Comparison of ENCODE assay signal across 8 mouse cellular contexts in the genomic region with DNA sequence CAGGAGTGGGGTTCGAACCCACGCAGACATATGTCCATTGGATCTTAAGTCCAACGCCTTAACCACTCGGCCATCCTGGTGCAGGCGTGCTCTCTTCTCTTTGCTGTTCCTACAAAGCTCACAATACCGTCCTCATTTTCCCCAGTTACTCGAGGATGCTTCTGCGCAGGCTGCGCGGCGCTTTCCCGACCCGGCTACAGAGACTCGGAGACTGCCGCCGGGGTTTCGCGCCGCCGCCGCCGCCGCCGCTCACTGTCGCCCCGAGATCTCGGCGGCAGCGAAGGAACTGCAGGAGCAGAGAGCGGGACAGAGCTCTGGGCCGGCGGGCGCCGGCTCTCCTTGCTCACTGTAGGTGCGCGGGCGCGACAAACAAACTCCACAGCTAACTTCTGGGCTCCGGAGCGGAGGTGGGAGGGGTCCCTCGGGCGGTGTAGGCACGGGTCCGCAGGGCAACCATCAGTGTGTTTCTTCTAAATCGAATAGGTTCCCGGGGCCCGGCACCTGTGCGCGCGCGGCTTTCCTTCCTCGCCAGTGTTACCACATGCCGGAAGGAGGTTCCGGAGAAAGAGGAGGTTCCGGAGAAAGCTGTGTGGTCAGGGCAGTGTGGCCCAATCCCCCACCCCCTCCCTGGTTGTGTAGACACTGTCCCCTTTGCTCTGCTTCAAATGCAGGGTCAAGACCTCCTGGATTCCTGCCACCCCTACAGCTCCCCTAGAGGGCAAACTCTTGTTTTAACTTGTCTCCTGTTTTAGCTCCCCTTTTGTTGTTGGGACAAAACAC. TPM values are rescaled to one million over a fixed set of nuclear protein-coding genes. Genes with fewer than 3 reads are reported as not detected.
DNase-seq lines count a peak whose midpoint lies in the region; ATAC-seq and TF ChIP-seq lines count a peak whose summit lies in the region.

No protein-coding gene starts in this region.

- H3K27me3 ChIP-seq in G1E (ENCODE audit: insufficient read depth, low read length), result no peaks in the 10 kb centered on the region
- no peaks in the 10 kb centered on the region for H3K27me3 ChIP-seq in forebrain, embryonic 16.5 days (replicated peaks; ENCODE audit: control insufficient read depth, insufficient read depth, low read length)
- no peaks in the 10 kb centered on the region for H3K27me3 ChIP-seq in lung, embryonic 14.5 days (ENCODE audit: insufficient read depth, low read length)
- no peaks in the 10 kb centered on the region for H3K27me3 ChIP-seq in thymus, adult 2 months (ENCODE audit: control insufficient read depth, insufficient read depth, low read length)

- WGBS in forebrain, embryonic 16.5 days, result under 1% methylated on average over 54 of the region's 55 CpGs
- WGBS in lung, embryonic 14.5 days, result under 1% methylated on average over 55 of the region's 55 CpGs
- under 1% methylated on average over 55 of the region's 55 CpGs for WGBS in olfactory bulb, adult 2 months
- under 1% methylated on average over 55 of the region's 55 CpGs for WGBS in thymus, adult 2 months

- H3K4me3 ChIP-seq in G1E (ENCODE audit: low read depth, low read length), result peak overlapping the region; percentile 79
- peak overlapping the region; percentile 62 for H3K4me3 ChIP-seq in forebrain, embryonic 16.5 days (replicated peaks; ENCODE audit: low read length)
- peak overlapping the region; percentile 71 for H3K4me3 ChIP-seq in layer of hippocampus, adult 2 months
- peak overlapping the region; percentile 71 for H3K4me3 ChIP-seq in lung, embryonic 14.5 days (ENCODE audit: low read depth, low read length)
- H3K4me3 ChIP-seq in olfactory bulb, adult 2 months (ENCODE audit: insufficient read depth, low read depth, low read length), result peak overlapping the region; percentile 94
- H3K4me3 ChIP-seq in thymus, adult 2 months (ENCODE audit: control insufficient read depth, insufficient read depth, low read length), result peak overlapping the region; percentile 88

- peak; percentile 69 for ATAC-seq in G1E (ENCODE audit: extremely low read depth, insufficient number of reproducible peaks, low FRiP score, poor library complexity, severe bottlenecking)
- peak; percentile 96 for ATAC-seq in forebrain, embryonic 16.5 days
- ATAC-seq in lung, embryonic 14.5 days (ENCODE audit: insufficient read depth), result peak; percentile 90

- H3K9me3 ChIP-seq in G1E (replicated peaks), result no peaks in the 10 kb centered on the region
- no peaks in the 10 kb centered on the region for H3K9me3 ChIP-seq in forebrain, embryonic 16.5 days (ENCODE audit: control insufficient read depth, low read length)
- no peaks in the 10 kb centered on the region for H3K9me3 ChIP-seq in lung, embryonic 14.5 days (ENCODE audit: low read depth, low read length)

- peak; percentile 79 for DNase-seq in G1E (ENCODE audit: low spot score)
- peak; percentile 91 to 97 for DNase-seq in cerebellum, adult 18-20 months
- DNase-seq in heart, postnatal 36 days, result peak; percentile 97 to 98
- peak; percentile 96 to 99 for DNase-seq in layer of hippocampus, adult 2 months (ENCODE audit: low spot score in 2 of 2)
- DNase-seq in lung, embryonic 14.5 days, result peak; percentile 99
- DNase-seq in thymus, adult 2 months, result peak; percentile 86

- intact Hi-C loops in heart, postnatal 36 days (cut with DNase I), result loop anchor here (2.0 to 5.0 kb wide), 4 partner anchors 54 to 185 kb away; partner anchors contain the start of gene Utrn

- H3K27ac ChIP-seq in forebrain, embryonic 16.5 days (ENCODE audit: low read length), result peak overlapping the region; percentile 69
- H3K27ac ChIP-seq in layer of hippocampus, adult 2 months, result peak overlapping the region; percentile 84
- H3K27ac ChIP-seq in lung, embryonic 14.5 days (ENCODE audit: low read depth), result peak overlapping the region; percentile 92
- peak overlapping the region; percentile 27 for H3K27ac ChIP-seq in olfactory bulb, adult 2 months (ENCODE audit: insufficient read depth, low read depth, low read length)
- peak overlapping the region; percentile 32; the same call in 1 of the 2 replicates for H3K27ac ChIP-seq in thymus, adult 2 months (ENCODE audit: control insufficient read depth, insufficient read depth, low read length)

- peak overlapping the region; percentile 63 for H3K9ac ChIP-seq in forebrain, embryonic 16.5 days (replicated peaks; ENCODE audit: low read depth, low read length)
- peak overlapping the region; percentile 64 for H3K9ac ChIP-seq in lung, embryonic 14.5 days

- H3K36me3 ChIP-seq in G1E (replicated peaks), result peaks cover 2% of the 10 kb centered on the region
- no peaks in the 10 kb centered on the region for H3K36me3 ChIP-seq in forebrain, embryonic 16.5 days (ENCODE audit: control insufficient read depth, insufficient read depth)
- no peaks in the 10 kb centered on the region for H3K36me3 ChIP-seq in lung, embryonic 14.5 days (ENCODE audit: insufficient read depth)
- H3K36me3 ChIP-seq in thymus, adult 2 months (ENCODE audit: control insufficient read depth, insufficient read depth, low read length), result no peaks in the 10 kb centered on the region

- peaks cover 25% of the 10 kb centered on the region for H3K4me1 ChIP-seq in G1E (ENCODE audit: insufficient read depth, low read depth, low read length)
- peaks cover 7% of the 10 kb centered on the region for H3K4me1 ChIP-seq in forebrain, embryonic 16.5 days (replicated peaks; ENCODE audit: control insufficient read depth, insufficient read depth, low read length)
- H3K4me1 ChIP-seq in lung, embryonic 14.5 days (ENCODE audit: insufficient read depth), result no peaks in the 10 kb centered on the region
- H3K4me1 ChIP-seq in olfactory bulb, adult 2 months (ENCODE audit: control insufficient read depth, insufficient read depth, low read length), result peaks cover 6% of the 10 kb centered on the region; the same call in 1 of the 2 replicates
- H3K4me1 ChIP-seq in thymus, adult 2 months (replicated peaks; ENCODE audit: control insufficient read depth, insufficient read depth, low read length), result peaks cover 11% of the 10 kb centered on the region

- peak; percentile 30; the same call in 1 of the 2 replicates for TF ChIP-seq CTCF in G1E (IDR thresholded peaks at IDR 0.05; ENCODE audit: low read depth, low read length)
- peak; percentile 59 for TF ChIP-seq CTCF in layer of hippocampus, adult 2 months (conservative IDR thresholded peaks at IDR 0.05)
- TF ChIP-seq CTCF in lung, embryonic 14.5 days (IDR thresholded peaks at IDR 0.05; ENCODE audit: low read depth), result peak; percentile 68
- TF ChIP-seq CTCF in olfactory bulb, adult 2 months (IDR thresholded peaks at IDR 0.05; ENCODE audit: insufficient read depth, low read depth, low read length), result peak; percentile 46; the same call in 1 of the 2 replicates
- TF ChIP-seq CTCF in thymus, adult 2 months (IDR thresholded peaks at IDR 0.05; ENCODE audit: borderline replicate concordance, control insufficient read depth, extremely low read depth, insufficient read depth, low read length, poor library complexity), result peak; percentile 76; the same call in 1 of the 2 replicates

- TF ChIP-seq POLR2A in olfactory bulb, adult 2 months (IDR thresholded peaks at IDR 0.05; ENCODE audit: insufficient read depth, low read depth, low read length), result no peak
- 0 out of 2 replicates have a peak, but pooled peaks have one; percentile 45 for TF ChIP-seq POLR2A in thymus, adult 2 months (IDR thresholded peaks at IDR 0.05; ENCODE audit: control insufficient read depth, extremely low read depth, insufficient read depth, low read length, poor library complexity)

- H3K4me2 ChIP-seq in forebrain, embryonic 16.5 days (ENCODE audit: low read length), result peak overlapping the region; percentile 74
- peak overlapping the region; percentile 70 for H3K4me2 ChIP-seq in lung, embryonic 14.5 days

RNA-seq across cellular contexts. Expression of gene Stx11, which starts 41.3 kb away (rescaled TPM):
- total RNA-seq in G1E (2014; fragmentation: Nextera tagmentation) (34.3 and 40.0 TPM in 2 replicates), G1E (2017) (25.4 and 28.4 TPM in 2 replicates)
- polyA plus RNA-seq in G1E (2012), result 13.3 and 13.8 TPM in 2 replicates
- 1.3 TPM in 2 replicates for polyA plus RNA-seq in forebrain, embryonic 16.5 days (2015; fragmentation: Nextera tagmentation; extraction: Ambion mirVana)
- total RNA-seq in heart, postnatal 36 days (2021), result 1 to 10 TPM; 1.3 to 2.2 TPM
- under 1 TPM; 0.07 to 0.33 TPM for total RNA-seq in layer of hippocampus, adult 2 months (2021)
- polyA plus RNA-seq in lung, embryonic 14.5 days (2014; fragmentation: Nextera tagmentation; extraction: Ambion mirVana), result 1.4 and 2.3 TPM in 2 replicates
- not detected in 2 replicates for polyA plus RNA-seq in olfactory bulb, adult 2 months (2012; ENCODE audit: insufficient read depth, insufficient read length, low replicate concordance, missing spikeins)
- polyA plus RNA-seq in thymus, adult 2 months (2012; rRNA removed), result 10.5 and 11.1 TPM in 2 replicates

RNA-seq across cellular contexts. Expression of gene Utrn, which starts 53.6 kb away (rescaled TPM):
- 115 and 132 TPM in 2 replicates for total RNA-seq in G1E (2014; fragmentation: Nextera tagmentation)
- total RNA-seq in G1E (2017), result 64.6 and 71.5 TPM in 2 replicates
- polyA plus RNA-seq in G1E (2012), result 6.1 and 9.4 TPM in 2 replicates
- 18.8 and 20.3 TPM in 2 replicates for polyA plus RNA-seq in forebrain, embryonic 16.5 days (2015; fragmentation: Nextera tagmentation; extraction: Ambion mirVana)
- total RNA-seq in heart, postnatal 36 days (2021), result 10 to 100 TPM; 65.5 to 73.0 TPM
- total RNA-seq in layer of hippocampus, adult 2 months (2021), result 10 to 100 TPM; 33.7 to 39.8 TPM
- polyA plus RNA-seq in lung, embryonic 14.5 days (2014; fragmentation: Nextera tagmentation; extraction: Ambion mirVana), result 66.1 and 67.9 TPM in 2 replicates
- polyA plus RNA-seq in olfactory bulb, adult 2 months (2012; ENCODE audit: insufficient read depth, insufficient read length, low replicate concordance, missing spikeins), result 52.2 and 80.1 TPM in 2 replicates
- polyA plus RNA-seq in thymus, adult 2 months (2012; rRNA removed), result 25.7 and 30.3 TPM in 2 replicates

Comparison
In these comparisons a context has a peak if more than half of its experiments do, and no peak if none do; other contexts are left out.
1. Peak in every context shown above with its lines: DNase-seq, ATAC-seq, H3K4me3 ChIP-seq and H3K27ac ChIP-seq.
2. H3K27ac ChIP-seq: peak in every context shown above with its lines; median percentile 92 in lung, embryonic 14.5 days; 84 in layer of hippocampus, adult 2 months; 69 in forebrain, embryonic 16.5 days; 32 in thymus, adult 2 months; 27 in olfactory bulb, adult 2 months.